Mouse (Mus musculus) heart, adult 10 weeks (tissue): ENCODE data around the gene Olfr782. TPM values are rescaled to one million over a fixed set of nuclear protein-coding genes. Genes with fewer than 3 reads are reported as not detected.

Experiments used
- polyA plus RNA-seq: library from polyadenylated mRNA; stranded (reverse); fragments of 350-450 nt; fragmentation: Illumina TruSeq; extraction: RNeasy Lipid Tissue Mini Kit (QIAGEN cat#74804); gene quantifications from one replicate; pipeline ENCODE4 v1.2.3, GENCODE M21; 2014; ENCODE audit warnings: low read depth, low replicate concordance

Gene Olfr782
- polyA plus RNA-seq, result not detected

DNA sequence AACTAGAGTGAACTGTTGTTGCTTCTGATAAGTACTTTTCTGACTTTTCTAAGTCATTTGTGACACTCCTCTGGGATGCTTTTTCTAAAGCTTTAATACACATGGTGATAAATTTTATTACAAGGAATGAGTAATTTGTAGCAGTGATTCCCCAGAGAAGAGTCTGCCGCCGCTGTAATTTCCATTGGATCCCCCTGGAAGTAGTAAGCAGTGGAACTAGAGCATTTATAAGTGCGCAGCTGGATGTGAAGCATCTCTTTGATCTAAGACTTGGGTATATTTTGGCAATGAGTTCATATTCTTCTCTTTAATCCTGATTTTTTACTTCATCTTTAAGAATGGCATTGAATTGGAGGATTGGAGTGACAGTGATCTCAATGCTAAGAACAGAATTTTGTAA lies at the start of gene Olfr782:
Gene Olfr782, plus strand, starts transcription at position 301 of the 400 bp plus-strand sequence.

GRCm38 (mm10) chr10:129317817-129318216 lies 30.8 kb upstream of the Olfr782 start, which contains the start of gene Olfr780:
Gene Olfr780 (plus strand): TSS chr10:129318117.

GRCm38 (mm10) chr10:129328554-129328953 lies 20.1 kb upstream of the Olfr782 start, which contains the start of gene Olfr781:
Gene Olfr781 (plus strand): TSS chr10:129328854.

GRCm38 (mm10) chr10:129383783-129384182 lies 35.1 kb downstream of the Olfr782 start, which contains the start of gene Olfr784:
Gene Olfr784 (plus strand): TSS chr10:129384083.

Other genes starting within 250 kb of the Olfr782 start
- not detected for gene Olfr768, start 249.5 kb upstream of the Olfr782 start, polyA plus RNA-seq
- not detected for gene Olfr769, start 231.0 kb upstream of the Olfr782 start, polyA plus RNA-seq
- not detected for gene Olfr770, start 209.9 kb upstream of the Olfr782 start, polyA plus RNA-seq
- not detected for gene Olfr771, start 184.1 kb upstream of the Olfr782 start, polyA plus RNA-seq
- gene Olfr772, start 170.9 kb upstream of the Olfr782 start, polyA plus RNA-seq, result not detected
- not detected for gene Olfr773, start 161.4 kb upstream of the Olfr782 start, polyA plus RNA-seq
- not detected for gene Olfr774, start 112.6 kb upstream of the Olfr782 start, polyA plus RNA-seq
- not detected for gene Olfr775, start 100.4 kb upstream of the Olfr782 start, polyA plus RNA-seq
- gene Olfr776, start 89.7 kb upstream of the Olfr782 start, polyA plus RNA-seq, result not detected
- gene Olfr777, start 77.4 kb upstream of the Olfr782 start, polyA plus RNA-seq, result not detected
- gene Olfr780, start 30.7 kb upstream of the Olfr782 start, polyA plus RNA-seq, result not detected
- not detected for gene Olfr781, start 20.0 kb upstream of the Olfr782 start, polyA plus RNA-seq
- not detected for gene Olfr784, start 35.2 kb downstream of the Olfr782 start, polyA plus RNA-seq
- not detected for gene Olfr785, start 56.6 kb downstream of the Olfr782 start, polyA plus RNA-seq
- not detected for gene Olfr786, start 78.5 kb downstream of the Olfr782 start, polyA plus RNA-seq
- gene Olfr787, start 113.0 kb downstream of the Olfr782 start, polyA plus RNA-seq, result not detected
- not detected for gene Olfr788, start 122.1 kb downstream of the Olfr782 start, polyA plus RNA-seq
- not detected for gene Olfr789, start 135.9 kb downstream of the Olfr782 start, polyA plus RNA-seq
- not detected for gene Olfr790, start 149.6 kb downstream of the Olfr782 start, polyA plus RNA-seq
- not detected for gene Olfr791, start 172.9 kb downstream of the Olfr782 start, polyA plus RNA-seq
- gene Olfr792, start 190.3 kb downstream of the Olfr782 start, polyA plus RNA-seq, result not detected
- not detected for gene Olfr794, start 218.8 kb downstream of the Olfr782 start, polyA plus RNA-seq